Mouse (Mus musculus): ENCODE measurements around the gene Kif27.

- TF ChIP-seq CTCF (IDR thresholded peaks at IDR 0.05; ENCODE audit: insufficient read depth, low read depth, low read length) (no peak), POLR2A (IDR thresholded peaks at IDR 0.05; ENCODE audit: insufficient read depth, low read depth, low read length) (no peak)
Measured at GRCm38 (mm10) chr13:58301961-58302360, 57.0 kb downstream of the Kif27 start.
